Mouse (Mus musculus) NIH3T3 (cell line): ENCODE measurements around the gene Adk.
"Not testable (repeated sequence)": the region's sequence is repeated elsewhere in the genome, so short reads cannot be mapped to it uniquely, and the experiment has no call there.

Experiments
- DNase-seq: peaks from one replicate; pipeline ENCODE4 v3.0.0-alpha.2; 2012; ENCODE audit warnings: low read depth

Gene Adk

DNA sequence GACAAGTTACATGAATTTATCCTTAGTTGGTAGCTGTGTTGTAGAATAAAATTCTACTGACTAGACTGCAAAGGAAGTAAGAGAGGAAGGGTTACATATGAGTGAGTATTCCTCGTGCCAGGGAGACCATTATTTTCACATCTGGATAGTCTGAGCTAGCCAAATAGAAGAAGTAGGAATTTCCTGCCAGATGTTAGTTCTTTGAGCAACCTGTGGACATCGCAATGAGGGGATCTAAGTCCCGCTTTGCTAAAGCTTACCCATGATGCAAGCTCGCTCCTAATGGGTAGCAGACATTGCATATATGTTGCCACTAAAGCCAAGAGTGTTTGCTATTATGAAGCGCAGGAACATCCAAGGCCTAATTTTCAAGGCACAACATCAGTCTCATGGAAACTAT, 381.6 kb downstream of the Adk start:
- peak; percentile 25 for DNase-seq

DNA sequence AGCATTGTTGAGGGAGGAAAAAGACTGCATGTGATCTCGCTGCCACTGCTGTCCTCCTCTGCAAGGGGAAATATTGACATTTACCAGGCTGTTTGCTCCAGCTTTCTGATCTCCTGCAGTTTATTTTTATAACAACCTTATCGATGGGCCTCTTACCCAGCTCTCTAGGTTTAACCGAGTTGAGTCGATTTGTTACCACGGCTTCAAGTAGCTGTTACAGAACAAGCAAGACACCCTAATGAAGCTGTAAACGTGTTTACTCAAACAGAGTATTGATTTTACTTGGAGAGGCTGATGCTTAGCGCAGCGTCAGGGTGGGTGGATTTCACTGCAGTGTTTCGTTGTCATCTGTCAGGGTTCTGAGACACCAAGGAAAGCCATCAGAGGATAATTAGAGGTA, 382.3 kb downstream of the Adk start:
- no peak for DNase-seq

DNA sequence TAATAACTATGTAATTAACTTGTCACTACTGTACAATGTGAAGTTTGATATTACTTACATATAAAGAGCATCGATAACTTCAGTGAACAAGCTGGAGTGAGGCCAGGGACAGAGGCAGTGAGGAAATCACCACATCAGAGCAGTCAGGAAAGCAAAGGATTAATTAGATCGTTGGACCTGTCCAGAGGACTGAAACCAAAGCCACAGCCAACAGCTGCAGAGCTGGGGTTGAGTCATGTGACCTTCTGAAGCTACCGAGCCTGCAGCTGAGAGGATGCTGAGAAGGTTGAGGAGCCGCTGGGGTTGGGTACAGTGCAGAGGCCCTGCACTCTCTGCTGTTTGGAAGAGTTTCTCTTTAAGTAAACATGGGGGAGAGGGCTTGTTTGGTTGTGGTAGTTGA, 387.4 kb downstream of the Adk start:
- peak; percentile 42 for DNase-seq

DNA sequence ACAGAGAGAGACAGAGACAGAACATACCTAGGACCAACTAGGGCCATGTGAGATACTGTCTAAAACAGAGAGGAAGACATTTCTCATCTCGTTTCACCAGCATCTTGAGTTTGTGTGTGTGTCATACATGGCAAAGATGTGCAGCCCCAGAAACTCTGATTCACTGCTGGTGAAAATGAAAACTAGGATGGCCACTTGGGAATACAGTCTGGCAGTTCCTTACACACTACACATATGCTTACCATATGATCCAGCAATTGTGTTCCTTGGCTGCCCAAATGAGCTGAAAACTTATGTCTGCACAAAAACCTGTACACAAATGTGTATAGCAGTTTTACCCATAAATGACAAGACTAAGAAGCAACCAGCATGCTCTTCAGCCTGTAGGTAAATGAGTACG, 388.2 kb downstream of the Adk start:
- peak; percentile 77 for DNase-seq

DNA sequence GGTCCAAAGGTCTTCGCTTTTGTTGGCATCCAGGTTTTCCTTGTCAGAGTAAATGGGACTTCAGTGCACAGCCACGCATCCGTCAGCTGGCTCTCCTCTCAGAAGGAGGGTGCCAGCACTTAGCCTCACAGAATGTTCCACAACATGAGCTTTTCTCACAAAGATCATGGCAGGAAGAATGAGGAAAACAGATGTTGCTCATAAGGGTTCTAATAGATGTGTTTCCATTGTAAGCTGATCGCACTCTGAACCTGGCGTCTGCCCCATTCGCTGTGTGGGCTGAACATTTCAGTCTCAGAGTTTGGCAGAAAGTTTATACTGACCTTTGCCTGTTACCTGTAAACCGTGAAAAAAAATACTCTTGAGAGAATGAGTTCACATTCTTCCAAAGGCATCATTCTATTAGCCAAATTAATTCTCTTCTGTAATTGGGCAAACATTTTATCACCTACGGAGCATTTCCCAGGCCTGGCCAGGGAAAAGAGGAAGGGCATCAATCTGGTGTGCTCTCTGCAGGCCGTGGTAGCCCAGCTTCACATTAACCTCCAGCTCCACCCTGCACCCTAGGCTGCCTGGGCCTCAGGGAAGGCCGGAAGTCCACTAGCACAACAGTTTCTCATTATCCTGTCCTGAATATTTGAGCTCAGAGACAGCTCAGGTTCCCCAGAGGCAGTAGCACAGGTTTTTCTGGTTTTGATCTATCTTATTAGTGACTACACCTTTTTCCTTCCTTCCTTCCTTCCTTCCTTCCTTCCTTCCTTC, 389.6 kb downstream of the Adk start:
- DNase-seq, result peak; percentile 6

DNA sequence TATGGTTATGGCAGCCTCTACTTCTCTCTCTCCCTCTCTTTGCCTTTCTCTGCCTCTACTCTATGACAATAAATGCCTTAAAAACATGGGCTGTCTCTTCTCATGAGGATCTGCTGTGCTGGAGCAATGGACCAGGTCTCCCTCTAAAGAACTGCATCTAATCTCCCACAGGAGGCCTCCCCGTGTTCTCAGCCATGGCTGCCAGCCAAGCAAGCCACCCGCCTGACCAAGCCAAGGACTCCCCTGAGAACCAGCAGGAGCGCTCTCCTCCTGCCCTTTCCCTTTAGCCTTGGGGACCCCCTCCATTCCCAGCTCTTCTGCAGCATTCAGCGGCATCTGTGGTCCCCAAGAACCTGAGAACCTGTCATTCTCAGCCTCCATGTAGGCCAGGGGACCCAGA, 400.2 kb downstream of the Adk start:
- no peak for DNase-seq

DNA sequence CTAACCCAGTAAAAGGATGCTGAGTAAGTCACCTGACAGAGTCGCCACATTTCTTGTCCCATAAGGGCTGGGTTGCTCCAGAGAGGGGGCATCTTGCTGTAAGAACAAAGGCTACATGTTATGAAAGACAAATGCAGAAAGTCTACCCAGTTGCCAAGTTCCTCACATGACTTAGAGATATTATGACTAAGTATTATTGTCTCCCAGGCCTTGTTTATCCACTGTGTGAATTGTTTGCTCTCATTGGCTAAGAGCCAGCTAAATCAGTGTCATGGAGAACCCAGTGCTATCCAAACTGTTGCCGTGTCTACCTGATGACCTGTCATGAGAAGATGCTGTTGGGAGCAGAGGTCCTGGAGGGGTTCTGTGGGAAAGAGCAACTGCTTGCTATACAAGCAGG, 401.5 kb downstream of the Adk start:
- DNase-seq, result peak; percentile 33

DNA sequence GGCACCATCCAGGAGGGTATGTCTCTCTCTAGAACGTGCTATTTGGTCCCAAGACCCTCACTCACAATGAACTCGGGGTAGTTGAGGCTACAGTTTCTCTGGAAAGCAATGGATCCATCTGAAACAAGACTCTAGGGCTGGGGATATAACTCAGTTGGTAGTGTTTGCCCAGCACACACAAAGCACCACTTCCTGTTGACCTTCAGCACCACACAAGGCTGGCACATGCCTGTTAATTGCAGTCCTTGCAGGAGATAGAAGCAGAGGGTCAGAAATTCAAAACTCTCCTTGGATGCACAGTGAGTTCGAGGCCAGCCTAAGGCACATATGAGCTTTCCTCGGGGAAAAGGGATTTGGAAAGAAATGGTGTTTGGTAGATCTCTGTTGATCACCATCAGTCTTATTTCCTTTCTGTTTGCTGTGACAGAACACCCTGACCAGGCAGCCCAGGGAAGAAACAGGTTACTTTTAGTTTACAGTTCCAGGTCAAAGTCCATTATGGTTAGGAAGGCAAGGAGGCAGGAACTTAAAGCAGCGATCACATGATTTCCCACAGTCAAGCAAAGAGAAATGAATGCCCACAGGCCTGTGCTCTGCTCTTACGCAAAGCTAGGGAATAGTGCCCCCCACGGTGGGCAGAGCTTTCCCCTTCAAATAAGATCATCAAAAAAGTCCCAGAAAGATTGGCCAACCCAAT, 403.4 kb downstream of the Adk start:
- no peak for DNase-seq

DNA sequence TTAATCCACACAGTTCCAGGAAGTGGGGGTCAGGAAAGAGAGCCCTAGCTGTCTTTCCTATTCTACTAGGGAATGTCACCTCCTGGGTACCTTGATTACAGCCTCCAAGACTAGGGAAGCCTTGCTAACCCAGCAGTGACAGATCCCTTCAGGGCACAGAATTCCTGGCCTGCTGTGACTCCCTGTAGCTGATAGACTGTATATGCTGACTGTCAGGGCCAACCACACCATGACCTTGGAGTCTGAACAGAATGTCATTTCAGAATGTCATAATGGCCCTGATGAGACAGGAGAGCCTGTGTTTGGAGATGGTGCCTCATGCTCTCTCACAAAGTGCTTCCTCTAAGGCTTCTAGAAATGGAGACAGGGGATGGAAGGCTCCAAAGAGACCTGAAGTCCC, 404.2 kb downstream of the Adk start:
- no peak for DNase-seq

DNA sequence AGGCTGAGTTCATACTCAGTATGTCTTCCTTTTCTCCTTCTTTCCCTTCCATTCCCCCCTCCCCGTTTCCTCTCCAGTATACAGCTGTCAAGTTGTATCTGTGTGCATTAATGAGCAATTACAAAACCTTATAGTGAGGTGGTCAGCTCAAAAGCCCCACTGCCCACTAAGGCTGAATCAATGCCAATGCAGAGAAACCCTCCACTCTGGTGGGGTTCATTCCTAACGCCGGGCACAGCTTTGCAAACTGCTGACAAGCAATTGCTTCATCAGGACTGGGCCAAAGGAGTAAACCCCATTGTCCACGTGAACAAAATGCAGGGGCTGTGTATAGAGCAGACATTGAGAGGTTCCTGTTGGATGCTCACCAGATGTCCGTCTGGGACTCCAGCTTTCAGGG, 405.5 kb downstream of the Adk start:
- DNase-seq, result no peak

DNA sequence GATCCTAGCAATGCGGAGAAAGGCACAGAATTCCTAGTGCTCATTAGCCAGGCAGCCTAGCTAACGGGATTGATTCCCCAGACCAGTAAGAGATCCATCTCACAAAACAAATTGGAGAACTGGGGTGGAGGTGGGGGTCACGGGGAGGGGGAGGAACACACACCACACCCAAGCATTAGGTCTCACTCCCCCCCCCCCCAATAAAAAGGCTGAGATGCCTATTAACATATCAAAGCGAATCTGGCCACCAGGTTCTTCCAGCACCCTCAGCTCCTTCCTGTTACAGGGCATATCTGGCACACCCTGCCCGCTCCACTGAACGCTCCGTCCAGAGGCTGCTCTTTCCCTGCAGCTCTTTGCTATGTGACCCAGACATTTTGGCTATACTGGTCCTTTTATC, 406.3 kb downstream of the Adk start:
- DNase-seq, result no peak

DNA sequence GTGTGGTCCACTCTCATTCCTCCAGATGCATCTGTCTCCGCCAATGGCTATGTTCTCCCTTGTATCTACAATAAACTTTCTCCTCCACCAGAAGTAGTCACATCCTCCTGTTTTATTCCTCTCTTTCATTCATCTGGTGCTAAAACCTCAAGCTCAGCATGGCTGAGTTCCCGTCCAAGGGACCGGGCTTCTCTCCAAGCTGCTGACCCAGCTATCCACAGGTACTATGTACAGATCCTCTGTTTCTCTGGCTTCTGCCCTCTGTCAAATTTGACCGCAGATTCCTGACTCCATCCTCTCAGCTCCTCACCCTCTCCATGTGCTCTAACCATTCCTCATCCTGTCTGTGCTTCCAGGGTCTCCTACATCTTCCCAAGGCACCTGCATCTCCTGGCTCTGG, 406.8 kb downstream of the Adk start:
- DNase-seq, result no peak

DNA sequence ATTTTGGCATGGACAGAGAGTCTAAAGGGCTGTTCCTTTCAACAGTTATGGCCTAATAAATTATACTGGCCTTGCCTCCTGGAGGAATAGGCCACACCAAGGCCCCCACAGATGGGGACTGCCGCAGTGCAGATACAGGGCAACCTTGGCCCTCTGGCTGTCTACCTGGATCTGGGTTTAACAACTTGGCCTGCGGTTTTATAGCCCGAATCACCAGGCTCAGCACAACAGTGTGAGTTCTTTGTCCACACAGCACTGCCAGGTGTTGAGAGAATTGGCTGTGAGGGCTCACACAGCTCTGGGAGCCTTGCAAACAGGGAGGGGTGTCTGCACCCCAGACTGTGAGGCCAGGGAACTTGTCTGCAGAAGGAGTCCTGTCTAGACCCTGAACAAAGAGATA, 410.0 kb downstream of the Adk start:
- no peak for DNase-seq

DNA sequence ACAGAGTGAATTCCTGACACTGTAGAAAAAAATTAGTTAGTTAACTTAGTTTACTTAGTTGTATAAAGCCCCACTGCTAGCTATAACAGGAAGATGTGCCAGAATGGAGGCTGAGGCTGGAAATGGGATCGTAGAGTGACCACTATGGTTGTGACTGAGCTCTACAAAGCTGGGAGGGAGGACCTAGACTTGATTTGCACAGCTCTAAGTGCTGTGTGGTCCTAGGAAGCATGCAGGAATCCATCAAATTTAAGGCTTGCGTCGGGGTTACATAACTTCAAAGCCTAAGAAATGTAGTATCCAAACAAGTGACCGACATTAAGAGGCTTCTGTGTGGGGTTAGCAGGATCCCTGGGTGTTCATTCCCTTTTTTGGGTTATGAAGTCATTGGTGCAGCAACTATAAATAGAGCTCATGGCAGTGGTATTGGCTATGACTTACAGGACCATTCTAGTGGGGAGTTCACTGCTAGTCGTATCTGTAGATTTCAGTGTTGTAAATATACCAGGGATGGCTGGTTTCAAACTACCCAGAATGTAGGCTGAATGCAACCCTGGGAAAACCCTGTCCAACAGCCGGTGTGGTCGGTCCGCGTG, 410.8 kb downstream of the Adk start:
- DNase-seq, result no peak

DNA sequence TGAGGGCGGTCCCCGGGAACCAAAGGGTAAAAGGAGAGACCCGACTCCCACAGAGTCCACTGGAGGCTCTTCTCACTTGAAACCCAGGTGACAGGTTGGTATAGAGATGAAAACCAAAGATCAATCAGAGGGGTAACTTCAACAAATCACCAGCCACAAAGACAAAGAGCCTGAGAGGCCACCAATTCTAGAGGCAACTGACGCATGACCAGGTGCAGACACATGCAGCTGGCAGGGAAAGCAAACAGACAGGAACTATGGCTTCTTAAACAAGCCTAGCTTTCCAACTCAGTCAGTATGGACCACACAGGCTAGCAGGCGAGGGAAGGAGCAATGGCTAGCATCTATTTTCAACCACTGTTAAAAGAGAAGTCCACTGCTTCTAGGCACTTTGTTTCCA, 418.0 kb downstream of the Adk start:
- DNase-seq, result no peak

DNA sequence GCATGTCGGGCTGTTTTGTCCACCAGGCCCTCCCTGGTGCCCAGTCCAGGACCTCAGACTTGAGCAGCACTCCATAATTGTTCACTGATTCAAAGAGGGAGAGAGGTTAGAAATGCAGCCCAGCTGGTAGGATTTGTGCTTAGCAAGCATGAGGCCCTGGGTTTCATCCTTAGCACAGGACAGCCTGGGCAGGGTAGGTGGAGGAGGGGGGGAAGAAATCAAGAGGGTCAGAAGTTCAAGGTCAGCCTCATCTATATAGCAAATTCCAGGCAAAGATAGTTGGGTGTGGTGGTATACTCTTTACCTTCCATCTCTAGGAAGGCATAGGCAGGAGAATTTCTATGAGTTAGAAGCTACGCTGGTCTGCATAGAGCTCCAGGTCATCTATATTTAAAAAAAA, 419.6 kb downstream of the Adk start:
- no peak for DNase-seq

DNA sequence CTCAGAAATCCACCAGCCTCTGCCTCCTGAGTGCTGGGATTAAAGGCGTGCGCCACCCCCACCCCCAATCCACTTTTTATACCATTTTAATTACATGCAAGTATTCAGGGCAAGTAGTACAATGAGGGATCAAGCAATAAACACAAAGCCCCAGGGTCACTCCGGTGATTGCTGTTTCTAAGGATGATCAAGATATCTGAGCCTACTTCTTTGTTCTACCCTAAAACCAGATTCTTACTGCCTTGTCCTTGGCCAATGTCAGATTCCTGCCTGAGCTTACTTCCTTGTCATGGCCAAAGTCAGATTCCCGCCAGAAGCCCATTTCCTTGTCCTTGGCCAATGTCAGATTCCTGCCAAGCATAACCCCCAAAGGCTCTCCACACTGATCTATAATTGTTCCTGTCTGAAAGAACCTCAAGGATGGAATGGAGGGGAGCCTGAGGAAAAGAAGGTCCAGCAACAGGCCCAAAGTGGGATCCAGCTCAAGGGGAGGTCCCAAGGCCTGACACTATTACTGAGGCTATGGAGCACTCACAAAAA, 422.3 kb downstream of the Adk start:
- not testable (repeated sequence) for DNase-seq

DNA sequence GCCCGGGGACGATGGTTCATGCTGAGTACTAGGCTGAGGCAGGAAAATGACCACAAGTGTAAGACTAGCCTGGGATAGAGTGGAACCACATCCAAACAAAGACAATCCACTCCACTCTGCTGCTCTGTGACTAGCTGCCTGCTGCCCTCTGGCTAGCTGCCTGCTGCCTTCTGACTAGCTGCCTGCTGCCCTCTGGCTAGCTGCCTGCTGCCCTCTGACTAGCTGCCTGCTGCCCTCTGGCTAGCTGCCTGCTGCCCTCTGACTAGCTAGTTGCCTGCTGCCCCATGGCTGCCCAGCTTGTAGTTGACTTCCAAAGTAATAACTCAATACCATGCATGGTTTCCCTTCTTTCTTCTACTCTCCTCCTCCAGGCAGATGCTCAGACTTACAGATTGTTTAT, 424.8 kb downstream of the Adk start:
- peak; percentile 43 for DNase-seq

DNA sequence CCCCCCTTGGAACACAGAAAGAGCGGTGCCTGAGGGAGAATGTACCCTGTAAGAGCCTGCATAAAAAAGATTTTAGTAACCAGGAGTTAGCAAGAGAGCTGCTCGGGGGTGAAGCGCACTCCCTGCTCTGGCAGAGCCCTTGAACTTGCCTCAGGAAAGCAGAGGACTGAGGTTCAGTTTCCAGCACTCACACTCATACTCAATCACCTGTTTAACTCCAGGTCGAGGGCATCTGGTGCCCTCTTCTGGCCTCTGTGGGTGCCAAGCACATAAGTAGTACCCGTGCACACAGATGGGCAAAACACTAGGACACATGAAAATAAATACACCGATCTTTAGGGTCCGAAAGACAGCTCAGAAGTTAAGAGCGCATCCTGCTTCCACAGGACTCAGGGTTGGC, 427.2 kb downstream of the Adk start:
- DNase-seq, result no peak

DNA sequence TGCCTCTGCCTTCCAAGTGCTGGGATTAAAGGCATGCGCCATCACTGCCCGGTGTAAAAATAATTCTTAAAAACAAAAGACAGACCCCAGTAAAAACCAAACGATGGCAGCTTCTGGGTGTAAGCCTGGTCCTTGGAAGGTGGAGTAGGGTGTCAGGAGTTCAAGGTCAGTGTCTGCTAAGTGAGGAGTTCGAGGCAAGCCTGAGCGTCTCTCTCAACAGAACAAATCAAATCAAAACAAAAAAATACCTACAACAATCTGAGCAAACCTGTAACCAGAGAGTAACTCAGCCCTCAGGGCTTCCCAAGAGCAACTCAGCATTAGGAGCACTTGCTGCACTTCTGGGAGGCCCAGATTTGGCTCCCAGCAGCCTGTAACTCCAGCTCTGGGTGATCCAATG, 427.8 kb downstream of the Adk start:
- DNase-seq, result no peak

DNA sequence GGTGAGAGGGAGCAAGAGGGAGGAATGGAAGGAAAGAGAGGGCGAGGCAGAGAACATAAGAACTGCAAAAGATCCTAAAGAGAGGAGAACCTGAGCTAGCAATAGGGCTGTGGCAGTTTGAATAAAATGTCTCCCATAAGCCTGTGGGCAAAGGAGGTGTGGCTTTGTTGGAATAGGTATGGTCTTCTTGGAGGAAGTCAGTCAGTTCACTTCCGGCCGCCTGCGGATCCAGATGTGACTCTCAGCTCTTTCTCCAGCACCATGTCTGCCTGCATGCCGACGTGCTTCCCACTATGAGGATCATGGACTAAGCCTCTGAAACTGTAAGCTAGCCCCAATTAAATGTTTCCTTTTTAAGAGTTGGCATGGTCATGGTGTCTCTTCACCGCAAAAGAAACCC, 428.9 kb downstream of the Adk start, which contains the start of gene Kat6b:
TSS of gene Kat6b (plus strand) at position 204 of the 400 bp plus-strand sequence.
- no peak for DNase-seq

DNA sequence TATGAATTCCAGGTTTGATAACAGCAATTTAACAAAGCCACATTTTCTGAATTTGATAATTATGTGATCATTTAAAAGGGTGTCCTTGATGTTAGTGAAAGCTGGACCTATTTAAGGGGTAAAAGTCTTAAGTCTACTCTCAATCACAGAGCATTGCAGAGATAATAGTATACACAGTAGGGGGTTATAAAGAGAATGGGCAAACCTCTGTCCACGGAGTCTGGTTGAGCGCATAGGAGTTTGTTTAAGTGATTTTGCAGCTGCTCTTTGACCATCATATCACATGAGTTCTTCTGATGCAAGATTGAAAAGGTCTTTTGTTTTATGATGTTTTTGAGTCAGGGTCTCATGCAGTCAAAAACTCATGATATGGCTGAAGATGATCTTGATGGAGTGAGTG, 431.8 kb downstream of the Adk start:
- no peak for DNase-seq

DNA sequence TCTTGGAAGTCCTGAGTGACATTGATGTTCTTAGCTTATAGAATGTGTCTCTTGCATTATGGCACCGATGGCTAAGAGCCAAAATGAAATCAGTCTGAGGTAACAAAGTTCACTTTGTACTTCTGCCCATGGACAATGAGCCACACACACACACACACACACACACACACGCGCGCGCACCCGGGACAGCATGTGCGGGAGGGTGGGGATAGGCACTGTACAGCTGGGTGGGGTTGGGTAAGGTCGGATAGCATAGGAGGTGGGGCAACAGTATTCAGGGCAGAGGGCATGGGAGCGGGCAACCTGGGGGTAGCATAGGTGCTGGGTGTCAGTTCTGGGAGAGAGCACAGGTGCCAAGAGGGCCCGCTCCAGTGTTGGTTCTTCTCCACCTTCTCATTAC, 432.3 kb downstream of the Adk start:
- no peak for DNase-seq
